Mouse (Mus musculus) hindbrain, embryonic 14.5 days (tissue): ENCODE results near the gene Cenpa. TPM values are rescaled to one million over a fixed set of nuclear protein-coding genes. Genes with fewer than 3 reads are reported as not detected.
A peak's percentile ranks its signal among the peaks of the same experiment; 100 is the strongest.

Experiments used
- ATAC-seq: fragments of 200-750 bp; cut with Nextera tagmentation; 2 replicates; pipeline ENCODE4 v1.8.0; 2017; ENCODE audit warnings: moderate number of reproducible peaks, mild to moderate bottlenecking, moderate TSS enrichment, moderate library complexity; ENCODE audit not compliant: low FRiP score
- DNase-seq: peaks from one replicate; pipeline ENCODE4 v3.0.0-alpha.2; 2015; ENCODE audit warnings: low spot score
- H3K27ac ChIP-seq: fragments of 300-500 bp; sonication (generic); 2 replicates; pipeline ENCODE4 v1.5.1; 2014; ENCODE audit warnings: mild to moderate bottlenecking, moderate library complexity
- H3K27me3 ChIP-seq: fragments of 300-500 bp; sonication (generic); 2 replicates; pipeline ENCODE4 v1.6.1; 2014; ENCODE audit warnings: mild to moderate bottlenecking, low read length, mixed read lengths; ENCODE audit not compliant: control insufficient read depth, insufficient read depth
- H3K36me3 ChIP-seq: fragments of 300-500 bp; sonication (generic); replicated peaks from 2 replicates; pipeline ENCODE4 v1.6.1; 2014; ENCODE audit not compliant: control insufficient read depth, insufficient read depth
- H3K4me1 ChIP-seq: fragments of 300-500 bp; sonication (generic); replicated peaks from 2 replicates; pipeline ENCODE4 v1.6.1; 2014; ENCODE audit warnings: antibody characterized with exemption, low read length, mixed read lengths; ENCODE audit not compliant: control insufficient read depth, insufficient read depth
- H3K4me2 ChIP-seq: fragments of 300-500 bp; sonication (generic); replicated peaks from 2 replicates; pipeline ENCODE4 v1.6.1; 2014; ENCODE audit warnings: mild to moderate bottlenecking, moderate library complexity
- H3K4me3 ChIP-seq: fragments of 300-500 bp; sonication (generic); replicated peaks from 2 replicates; pipeline ENCODE4 v1.5.1; 2014; ENCODE audit warnings: mild to moderate bottlenecking, low read length
- H3K9ac ChIP-seq: fragments of 300-500 bp; sonication (generic); 2 replicates; pipeline ENCODE4 v1.6.1; 2014
- H3K9me3 ChIP-seq: fragments of 300-500 bp; sonication (generic); 2 replicates; pipeline ENCODE4 v1.6.1; 2016; ENCODE audit warnings: low read length; ENCODE audit not compliant: control insufficient read depth
- WGBS: fragments of 180-500 bp; shearing (Covaris S2); extraction: QIAGEN DNeasy Blood & Tissue Kit; methylation state at CpG from one replicate; pipeline ENCODE4 v1.1.7; 2014; 5-methylcytosine and 5-hydroxymethylcytosine counted together
- polyA plus RNA-seq: library from polyadenylated mRNA; unstranded; fragments of >200 nt; fragmentation: Nextera tagmentation; extraction: Ambion mirVana; gene quantifications from 2 replicates; pipeline ENCODE4 v1.2.1, GENCODE M21; 2014

Cenpa gene
- polyA plus RNA-seq = 41.0 and 45.0 TPM in 2 replicates

DNA sequence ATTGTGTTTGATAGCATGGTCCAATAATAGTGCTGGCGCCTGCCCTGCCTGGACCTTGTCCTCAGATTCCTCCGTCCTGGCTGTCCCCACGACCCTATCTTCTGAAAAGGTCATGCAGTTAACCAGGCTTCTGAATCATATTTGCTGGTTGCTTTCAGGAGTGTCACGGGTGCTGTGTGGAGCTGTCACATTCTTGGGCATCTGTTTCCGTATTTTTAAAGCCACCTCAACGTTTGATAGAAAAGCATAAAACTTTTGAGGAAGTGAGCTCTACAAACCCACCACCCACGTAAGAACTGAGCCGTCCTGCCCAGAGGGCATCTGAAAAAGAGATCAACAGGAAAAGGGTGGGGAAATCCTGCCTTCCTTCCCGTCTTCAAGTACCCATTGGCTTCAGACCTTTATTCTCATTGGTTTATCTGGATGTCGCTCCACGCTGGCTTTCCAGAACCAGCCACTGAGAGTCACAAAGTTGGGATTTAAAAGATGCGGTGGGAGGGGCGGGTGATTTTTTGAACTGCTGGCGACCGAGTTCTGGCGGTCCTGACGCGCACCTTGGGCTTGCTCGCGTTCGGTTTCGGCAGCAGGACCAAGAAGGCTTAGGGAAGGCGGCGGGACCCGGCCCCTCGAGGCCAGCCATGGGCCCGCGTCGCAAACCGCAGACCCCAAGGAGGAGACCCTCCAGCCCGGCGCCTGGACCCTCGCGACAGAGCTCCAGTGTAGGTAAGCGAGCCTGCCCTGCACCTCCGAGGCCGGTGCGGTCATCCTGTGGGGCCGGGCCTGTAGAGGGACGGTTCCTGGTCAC lies at the start of gene Cenpa:
TSS of gene Cenpa (plus strand) at position 387 of the 805 bp plus-strand sequence.
- ATAC-seq = peak; percentile 97
- peak within 1 kb of the TSS; percentile 5; the same call in 1 of the 2 replicates for H3K27ac ChIP-seq

GRCm38 (mm10) chr5:30617357-30617756 lies 49.2 kb upstream of the Cenpa start:
- no peak for ATAC-seq
- no peak overlapping the region for H3K4me2 ChIP-seq
- H3K27me3 ChIP-seq = peaks cover 22% of the 10 kb centered on the region
- no peaks in the 10 kb centered on the region for H3K9me3 ChIP-seq
- H3K4me1 ChIP-seq = peaks cover 6% of the 10 kb centered on the region
- 49% methylated on average over 3 of the region's 3 CpGs for WGBS
- DNase-seq = no peak
- H3K27ac ChIP-seq = no peak overlapping the region
- no peak overlapping the region for H3K9ac ChIP-seq
- H3K36me3 ChIP-seq = no peaks in the 10 kb centered on the region
- no peak overlapping the region for H3K4me3 ChIP-seq

More for the DNA sequence above, at the start of gene Cenpa:
- Histone ChIP-seq H3K9ac (peak within 1 kb of the TSS; percentile 57), H3K4me3 (peak within 1 kb of the TSS; percentile 50), H3K9me3 (no peaks in the 10 kb centered on the region), H3K4me2 (peak within 1 kb of the TSS; percentile 71), H3K36me3 (no peaks in the 10 kb centered on the region), H3K27me3 (no peaks in the 10 kb centered on the region), H3K4me1 (peaks cover 10% of the 10 kb centered on the region; the same call in 1 of the 2 replicates)
- peak; percentile 88 for DNase-seq
- under 1% methylated on average over 40 of the region's 40 CpGs for WGBS

- 33% methylated on average over 11 of the region's 11 CpGs for WGBS
- no peak for DNase-seq
- peaks cover 27% of the 10 kb centered on the region for H3K27me3 ChIP-seq
- no peak overlapping the region for H3K9ac ChIP-seq
- H3K4me1 ChIP-seq = peaks cover 11% of the 10 kb centered on the region
- H3K36me3 ChIP-seq = no peaks in the 10 kb centered on the region
- H3K27ac ChIP-seq = no peak overlapping the region
- no peak overlapping the region for H3K4me2 ChIP-seq
- ATAC-seq = no peak
- no peak overlapping the region for H3K4me3 ChIP-seq
- no peaks in the 10 kb centered on the region for H3K9me3 ChIP-seq
Measured at GRCm38 (mm10) chr5:30617851-30618250, 48.7 kb upstream of the Cenpa start.

- ATAC-seq (no peak), DNase-seq (no peak)
- 82% methylated on average over 8 of the region's 8 CpGs for WGBS
- H3K9ac ChIP-seq = no peak overlapping the region
- H3K4me1 ChIP-seq = peaks cover 13% of the 10 kb centered on the region
- H3K27ac ChIP-seq = no peak overlapping the region
- H3K9me3 ChIP-seq = no peaks in the 10 kb centered on the region
- H3K36me3 ChIP-seq = no peaks in the 10 kb centered on the region
- peaks cover 34% of the 10 kb centered on the region for H3K27me3 ChIP-seq
- no peak overlapping the region for H3K4me3 ChIP-seq
- H3K4me2 ChIP-seq = no peak overlapping the region
Measured at GRCm38 (mm10) chr5:30618376-30619003, 48.1 kb upstream of the Cenpa start.

DNA sequence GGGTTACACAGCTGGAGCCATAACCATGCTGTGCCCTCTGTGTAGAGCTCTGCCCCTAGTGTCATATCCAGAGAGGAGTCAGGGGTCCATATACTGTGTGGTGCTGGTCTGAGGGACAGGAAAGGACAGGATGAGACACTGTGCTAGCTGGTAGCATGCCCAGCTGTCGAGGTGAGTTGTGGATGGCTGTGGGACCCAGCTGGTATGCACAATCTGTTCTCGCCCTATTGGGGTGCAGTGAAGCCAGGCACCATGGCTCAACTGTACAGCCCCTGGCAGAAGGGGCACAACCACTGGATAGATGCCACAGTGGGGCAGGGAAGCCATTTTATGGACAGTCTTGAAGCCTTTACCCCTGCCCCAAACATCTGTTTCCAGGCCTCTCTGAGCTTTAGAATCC lies 47.4 kb upstream of the Cenpa start:
- WGBS = 75% methylated on average over 2 of the region's 2 CpGs
- H3K4me2 ChIP-seq = no peak overlapping the region
- ATAC-seq = no peak

DNA sequence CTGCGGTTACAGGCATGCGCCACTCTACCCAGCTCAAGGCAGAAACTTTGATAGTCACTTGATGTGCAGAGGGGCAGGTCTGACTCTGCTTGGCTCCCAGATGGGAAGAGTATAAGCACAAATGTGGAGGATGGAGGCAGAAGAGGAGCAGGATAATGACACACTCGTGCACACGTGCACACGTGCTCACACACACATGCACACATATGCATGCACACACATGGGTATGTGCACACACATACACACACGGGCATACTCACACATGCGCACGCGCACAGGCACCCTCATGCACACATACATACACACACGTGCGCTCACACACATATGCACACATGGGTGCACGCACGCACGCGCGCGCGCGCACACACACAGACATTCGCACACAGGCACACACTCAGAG lies 46.0 kb upstream of the Cenpa start:
- no peak overlapping the region for H3K27ac ChIP-seq
- no peak overlapping the region for H3K9ac ChIP-seq
- DNase-seq (no peak), ATAC-seq (no peak)
- no peak overlapping the region for H3K4me2 ChIP-seq
- no peak overlapping the region for H3K4me3 ChIP-seq
- no peaks in the 10 kb centered on the region for H3K9me3 ChIP-seq
- H3K4me1 ChIP-seq = peaks cover 13% of the 10 kb centered on the region
- H3K27me3 ChIP-seq = peaks cover 35% of the 10 kb centered on the region
- WGBS = 97% methylated on average over 20 of the region's 20 CpGs
- H3K36me3 ChIP-seq = no peaks in the 10 kb centered on the region

More for the DNA sequence above, 47.4 kb upstream of the Cenpa start:
- Histone ChIP-seq H3K4me1 (peaks cover 13% of the 10 kb centered on the region), H3K4me3 (no peak overlapping the region), H3K27me3 (peaks cover 35% of the 10 kb centered on the region), H3K27ac (no peak overlapping the region), H3K36me3 (no peaks in the 10 kb centered on the region), H3K9me3 (no peaks in the 10 kb centered on the region), H3K9ac (no peak overlapping the region)
- DNase-seq = no peak

DNA sequence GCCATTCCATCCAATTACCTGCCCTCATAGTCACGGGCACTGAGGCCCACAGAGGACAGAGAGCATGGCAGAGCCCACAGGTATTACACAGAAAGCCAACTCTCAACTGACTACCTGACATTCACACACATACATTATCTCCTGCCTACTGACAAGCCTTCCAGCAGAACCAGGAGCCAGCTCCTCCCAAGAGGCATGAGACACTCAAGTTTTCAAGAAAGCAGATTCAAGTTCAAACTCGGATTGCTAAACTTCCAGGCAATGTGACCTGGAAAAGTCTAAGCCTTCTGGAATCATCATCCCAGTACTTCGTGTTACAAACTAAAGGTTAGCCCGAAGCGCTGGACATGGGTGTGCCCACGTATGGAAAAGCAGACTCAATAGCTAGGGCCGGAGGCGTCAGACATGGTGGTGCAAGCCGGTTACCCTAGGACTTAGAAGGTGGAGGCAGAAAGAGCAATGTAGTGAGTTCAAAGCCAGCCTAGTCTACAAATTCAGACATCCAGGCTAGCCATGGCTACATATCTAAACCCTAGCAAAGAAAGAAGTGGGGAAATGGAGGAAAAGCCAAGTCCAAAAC lies 45.3 kb upstream of the Cenpa start:
- no peak overlapping the region; the same call in 1 of the 2 replicates for H3K4me2 ChIP-seq
- peaks cover 35% of the 10 kb centered on the region for H3K27me3 ChIP-seq
- H3K4me3 ChIP-seq = peak overlapping the region; percentile 31; the same call in 1 of the 2 replicates
- H3K27ac ChIP-seq = no peak overlapping the region
- no peak for ATAC-seq
- 89% methylated on average over 9 of the region's 9 CpGs for WGBS
- no peaks in the 10 kb centered on the region for H3K9me3 ChIP-seq
- H3K4me1 ChIP-seq = peaks cover 13% of the 10 kb centered on the region
- H3K36me3 ChIP-seq = no peaks in the 10 kb centered on the region
- no peak overlapping the region for H3K9ac ChIP-seq
- DNase-seq = no peak

DNA sequence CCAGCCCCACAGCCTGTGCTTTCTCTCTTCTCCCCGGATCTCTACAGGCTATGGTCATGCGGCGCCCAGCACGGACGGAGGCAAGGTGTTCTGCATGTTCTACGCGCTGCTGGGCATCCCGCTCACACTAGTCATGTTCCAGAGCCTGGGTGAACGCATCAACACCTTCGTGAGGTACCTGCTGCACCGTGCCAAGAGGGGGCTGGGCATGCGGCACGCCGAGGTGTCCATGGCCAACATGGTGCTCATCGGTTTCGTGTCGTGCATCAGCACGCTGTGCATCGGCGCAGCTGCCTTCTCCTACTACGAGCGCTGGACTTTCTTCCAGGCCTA lies 44.8 kb upstream of the Cenpa start:
- H3K9ac ChIP-seq = no peak overlapping the region
- peaks cover 13% of the 10 kb centered on the region for H3K4me1 ChIP-seq
- H3K27me3 ChIP-seq = peaks cover 35% of the 10 kb centered on the region
- no peak for DNase-seq
- H3K36me3 ChIP-seq = no peaks in the 10 kb centered on the region
- 55% methylated on average over 22 of the region's 22 CpGs for WGBS
- H3K4me3 ChIP-seq = peak overlapping the region; percentile 31
- no peak overlapping the region for H3K27ac ChIP-seq
- no peak for ATAC-seq
- no peaks in the 10 kb centered on the region for H3K9me3 ChIP-seq
- H3K4me2 ChIP-seq = peak overlapping the region; percentile 66

GRCm38 (mm10) chr5:30622177-30622840 lies 44.3 kb upstream of the Cenpa start:
- Histone ChIP-seq H3K27ac (no peak overlapping the region), H3K4me2 (peak overlapping the region; percentile 66), H3K9ac (peak overlapping the region; percentile 52), H3K36me3 (no peaks in the 10 kb centered on the region), H3K9me3 (no peaks in the 10 kb centered on the region), H3K27me3 (peaks cover 35% of the 10 kb centered on the region), H3K4me1 (peaks cover 13% of the 10 kb centered on the region), H3K4me3 (peak overlapping the region; percentile 31)
- 3% methylated on average over 68 of the region's 69 CpGs for WGBS
- DNase-seq (peak; percentile 45), ATAC-seq (peak; percentile 70)
